Mouse (Mus musculus) urinary bladder, adult 18-20 months (tissue): ENCODE measurements at regions not wholly inside any gene's neighbourhood (a gene's known extent, or its start where the extent isn't known, plus 50 kb on each side); places are given as distances from the start of the nearest gene placed in this dataset.

Experiments
- DNase-seq, 2 experiments: peaks; one replicate each; pipeline ENCODE4 v3.0.0; 2022; ENCODE audit warnings: low spot score in 2 of 2, mixed read lengths in 2 of 2

- no peak for DNase-seq
These were observed 99.8 kb downstream of the Olfm4 start for GRCm38 (mm10) chr14:80083724-80084123.

DNA sequence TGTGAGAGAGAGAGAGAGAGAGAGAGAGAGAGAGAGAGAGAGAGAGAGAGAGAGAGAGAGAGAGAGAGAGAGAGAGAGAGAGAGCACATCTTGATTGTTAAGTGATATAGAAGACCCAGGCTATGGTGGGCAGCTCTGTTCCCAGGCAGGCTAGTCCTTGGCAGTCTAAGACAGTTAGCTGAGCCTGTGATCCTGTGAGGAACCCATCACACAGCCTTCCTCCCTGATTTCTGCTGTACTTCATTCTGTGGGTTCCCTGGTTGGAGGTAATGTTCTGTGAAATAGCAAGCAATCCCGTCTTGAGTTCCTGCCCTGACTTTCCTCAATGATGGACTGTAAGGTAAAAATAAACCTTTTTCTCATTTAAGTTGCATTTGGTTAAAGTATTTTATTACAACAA, 113.4 kb downstream of the Olfm4 start:
- no peak for DNase-seq

- DNase-seq = no peak
These were observed 129.3 kb downstream of the Olfm4 start for GRCm38 (mm10) chr14:80113115-80113687.

DNA sequence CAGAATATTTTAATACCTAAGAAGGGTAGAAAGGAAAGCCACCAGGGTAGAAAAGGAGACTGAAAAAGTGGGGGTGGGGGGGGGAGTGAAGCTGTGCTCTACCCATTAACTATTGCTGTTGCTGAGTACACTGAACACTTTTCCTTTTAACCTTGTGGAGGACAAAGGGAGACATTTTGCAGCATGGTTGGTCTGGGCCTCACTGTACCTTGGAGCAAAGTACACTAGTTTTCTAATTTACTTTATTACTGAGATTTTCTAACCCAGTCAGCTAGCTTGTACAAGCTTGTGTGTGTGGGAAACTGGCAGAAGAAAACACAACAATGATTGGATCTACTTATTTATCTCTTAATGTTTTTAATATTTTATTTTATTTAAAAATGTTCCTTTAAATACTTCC, 130.4 kb downstream of the Olfm4 start:
- DNase-seq = no peak

DNA sequence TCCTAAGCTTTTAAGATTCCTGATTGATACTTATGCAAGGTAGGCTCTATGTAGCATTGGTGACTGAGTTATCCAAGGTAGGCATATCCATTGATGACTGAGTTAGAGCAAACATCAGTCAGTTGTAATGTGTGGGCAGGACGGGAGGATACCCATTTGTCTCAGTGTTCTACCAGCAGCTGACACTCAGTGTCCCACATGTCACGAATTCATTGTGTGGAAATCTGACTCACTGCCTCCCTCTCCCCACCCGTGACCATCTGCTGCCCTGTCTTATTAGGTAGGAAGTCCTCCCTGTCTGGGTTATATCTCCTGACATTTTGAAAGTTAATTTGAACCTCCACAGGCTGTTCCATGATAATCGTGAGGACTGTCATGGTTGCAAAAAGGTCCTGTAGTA, 141.3 kb downstream of the Olfm4 start:
- no peak for DNase-seq

GRCm38 (mm10) chr14:80128181-80128580, 144.3 kb downstream of the Olfm4 start:
- DNase-seq = no peak

DNA sequence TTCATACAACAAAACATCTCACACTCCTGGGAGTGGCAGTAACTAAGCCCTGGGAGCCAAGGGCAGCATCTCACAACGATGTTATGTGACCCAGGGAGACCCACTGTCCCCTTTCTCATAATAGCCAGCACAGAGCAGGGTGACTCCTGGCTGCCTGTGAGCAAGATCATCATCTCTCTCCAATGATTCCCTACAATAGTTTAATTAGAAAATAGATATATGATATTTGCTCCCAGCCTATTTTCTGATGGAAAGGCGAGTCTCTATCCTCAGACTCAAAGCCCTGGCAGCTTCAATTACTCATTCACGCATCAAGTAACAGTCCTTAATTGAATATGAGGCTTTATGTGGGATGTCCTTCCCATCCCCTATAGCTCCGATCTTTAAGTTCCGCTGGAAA, 153.7 kb downstream of the Olfm4 start:
- DNase-seq = no peak

DNA sequence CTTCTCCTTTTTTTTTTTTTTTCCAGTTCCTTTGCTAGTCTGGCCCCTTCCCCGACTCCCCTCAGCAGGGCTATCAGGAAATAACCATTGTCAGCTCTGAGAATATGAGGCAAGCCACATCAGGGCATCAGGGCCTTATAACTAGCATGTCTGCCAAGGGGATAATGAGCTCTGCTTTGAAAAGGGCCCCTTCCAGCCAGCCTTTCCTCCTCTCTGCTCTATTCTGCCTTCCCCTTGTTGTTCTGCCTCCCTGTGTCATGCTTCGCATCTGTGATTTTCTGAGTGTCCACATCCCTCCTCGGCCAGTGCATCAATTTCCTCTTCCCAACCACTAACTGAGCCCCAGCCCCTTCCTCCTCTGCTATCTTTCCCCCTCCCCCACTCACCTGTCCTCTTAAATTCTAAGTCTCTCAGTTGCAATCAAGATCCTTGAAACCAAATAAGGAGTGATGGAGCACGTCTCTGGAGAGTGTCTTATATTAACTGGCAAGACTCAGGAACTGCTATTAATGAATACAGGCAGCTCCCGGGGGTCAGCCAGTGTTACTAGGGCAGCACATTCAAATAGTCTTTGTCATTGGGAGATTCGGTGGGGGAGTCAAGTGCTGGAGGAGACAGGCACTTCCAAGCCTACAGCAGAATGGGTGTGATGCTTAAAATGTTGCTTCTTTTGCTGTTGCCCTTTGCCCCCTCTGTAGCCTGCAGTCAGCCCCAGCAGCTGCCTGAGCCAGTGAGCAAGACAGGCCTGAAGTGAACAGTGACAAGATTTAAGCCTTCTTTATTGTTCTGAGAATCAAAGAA, 155.3 kb downstream of the Olfm4 start:
- no peak for DNase-seq

- no peak for DNase-seq
These were observed 173.1 kb downstream of the Olfm4 start for GRCm38 (mm10) chr14:80157002-80157401.

DNA sequence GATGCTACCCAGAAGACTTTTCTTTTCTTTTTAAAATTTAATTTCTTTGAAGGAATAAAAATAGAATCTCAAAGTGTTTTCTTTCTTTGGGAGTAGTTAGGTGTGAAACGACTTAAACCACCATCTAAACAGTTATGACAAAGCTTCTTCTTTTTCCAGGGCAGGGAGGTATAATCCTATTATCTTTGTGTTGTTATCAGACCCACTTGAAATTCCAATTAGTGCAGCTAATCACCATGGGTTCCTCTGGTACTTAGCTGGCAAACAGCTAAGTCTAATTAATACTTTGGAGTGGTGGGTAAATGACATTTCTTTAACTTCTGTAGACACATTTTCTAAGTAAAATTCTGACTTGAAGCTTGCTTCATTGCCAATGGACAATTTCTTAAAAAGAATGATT, 185.3 kb downstream of the Olfm4 start:
- no peak for DNase-seq

DNA sequence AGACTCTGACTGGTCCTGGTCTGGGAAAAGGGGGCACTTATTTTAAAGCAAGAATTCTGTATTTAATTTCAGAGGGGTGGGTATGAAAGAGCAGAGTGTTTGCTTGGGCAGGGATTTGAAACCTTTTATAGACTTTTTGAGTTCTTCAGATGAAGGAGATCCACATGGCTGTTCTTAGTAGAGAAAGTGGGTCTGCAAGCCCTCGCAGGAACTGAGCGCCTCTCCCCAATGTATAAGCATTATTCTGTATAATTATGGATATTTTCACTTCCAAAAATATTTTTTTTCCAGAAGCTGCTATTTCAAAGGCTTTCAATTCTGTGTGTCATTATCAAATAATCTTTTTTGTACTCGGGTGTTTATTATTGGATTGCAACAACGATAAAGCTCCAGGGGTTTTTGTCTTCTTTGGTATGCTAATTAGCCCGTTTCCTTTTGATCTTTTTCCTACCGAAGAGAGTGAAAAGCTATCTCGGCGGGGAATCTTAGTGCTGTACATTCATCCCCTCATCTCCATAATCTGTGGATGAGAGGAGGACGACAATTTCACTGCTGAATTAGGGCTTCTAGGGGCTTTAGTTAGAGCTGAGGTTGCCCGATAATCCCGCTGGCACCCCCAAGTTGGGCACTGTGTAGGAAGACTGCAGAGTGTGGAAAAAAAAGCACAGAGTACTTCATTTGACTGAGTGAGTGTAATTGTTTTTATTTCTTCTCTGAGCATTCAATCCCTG, 186.7 kb downstream of the Olfm4 start:
- DNase-seq = no peak

GRCm38 (mm10) chr14:80172799-80173484, 189.1 kb downstream of the Olfm4 start:
- DNase-seq = no peak

DNA sequence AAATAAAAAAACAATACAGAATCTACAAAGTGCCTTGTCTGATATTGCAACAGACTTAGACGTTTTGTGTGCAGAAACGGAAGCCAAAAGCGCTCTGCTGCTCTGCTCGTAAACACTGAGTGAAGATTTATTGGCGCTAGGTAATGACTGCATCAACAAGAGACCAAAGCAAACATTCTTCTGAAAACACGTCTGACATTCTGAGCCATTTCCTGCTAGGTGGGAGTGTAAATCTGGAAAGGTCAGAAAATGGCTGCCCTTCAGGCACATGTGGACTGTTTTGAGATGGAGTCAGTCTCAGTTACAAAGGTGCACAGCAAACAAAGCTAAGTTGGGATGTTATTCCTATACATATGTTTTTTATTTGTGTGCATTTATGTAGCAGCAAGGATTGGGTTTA, 192.6 kb downstream of the Olfm4 start:
- no peak for DNase-seq

- no peak for DNase-seq
These were observed 211.2 kb downstream of the Olfm4 start for GRCm38 (mm10) chr14:80195041-80195440.

DNA sequence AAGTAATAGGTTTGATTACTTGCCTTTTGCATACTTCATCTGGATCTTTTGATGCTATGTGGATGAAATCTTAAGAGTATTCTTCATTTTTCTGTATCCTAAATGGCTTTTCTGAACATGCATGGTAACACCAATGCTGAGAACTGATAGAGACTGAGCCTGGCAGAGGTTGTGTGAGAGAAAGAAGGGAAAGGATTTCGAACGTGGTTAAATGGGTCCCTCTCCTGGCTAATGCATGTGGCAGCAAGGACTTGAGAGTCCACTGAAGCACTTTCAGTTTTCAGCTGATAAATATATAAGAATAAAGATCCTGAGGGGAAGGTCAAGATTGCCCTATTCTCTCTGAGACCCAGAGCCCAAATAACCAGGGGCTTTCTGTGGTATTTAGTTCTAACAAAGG, 229.0 kb downstream of the Olfm4 start:
- no peak for DNase-seq

DNA sequence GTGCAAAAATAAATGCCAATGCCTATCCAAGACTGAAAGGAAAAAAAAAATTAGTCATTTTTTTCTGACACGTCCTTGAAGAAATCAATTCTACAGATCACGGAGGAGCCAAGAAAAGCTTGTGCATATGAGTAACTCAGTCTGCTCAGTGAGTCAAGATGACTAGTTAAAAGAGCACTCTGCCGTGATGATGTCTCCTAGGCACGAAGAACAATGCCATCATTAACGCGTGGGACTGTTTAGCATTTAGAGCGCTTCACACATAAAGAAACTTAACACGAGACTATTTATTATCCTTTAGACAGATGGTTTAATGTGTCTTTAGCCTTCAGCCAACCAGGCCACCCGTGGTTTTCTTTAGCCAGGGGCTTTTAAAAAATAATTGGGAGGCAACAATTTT, 229.8 kb downstream of the Olfm4 start:
- no peak for DNase-seq

DNA sequence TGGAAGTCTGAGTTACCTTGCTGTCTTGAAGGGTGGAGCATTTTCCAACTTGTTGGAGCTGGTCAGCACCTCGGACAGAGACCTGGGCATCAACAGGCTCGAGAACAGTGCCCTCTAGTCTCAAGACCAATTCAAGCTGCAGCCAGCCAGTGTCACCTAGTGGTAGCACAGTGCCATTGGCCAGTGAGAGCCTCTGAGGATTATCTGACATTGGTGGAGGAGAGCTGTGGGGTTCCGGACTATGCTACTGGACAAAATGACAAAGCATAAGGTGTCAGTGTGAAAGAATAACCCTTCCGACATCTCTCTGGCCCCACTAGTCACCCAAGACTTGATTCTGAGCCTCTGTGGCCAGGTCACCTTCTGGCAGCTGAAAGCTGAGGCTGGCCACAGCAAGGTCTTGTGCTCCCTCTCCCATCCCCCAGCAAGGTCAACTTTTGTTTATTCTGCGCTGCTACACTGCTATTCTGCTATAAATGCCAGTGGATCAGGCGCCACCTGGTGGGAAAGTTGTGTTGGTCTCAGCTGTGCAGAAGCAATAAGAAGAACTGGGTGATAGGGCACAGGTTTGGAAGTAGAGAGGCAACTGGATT, 232.2 kb downstream of the Olfm4 start:
- DNase-seq = peak; percentile 37 to 41

- no peak for DNase-seq
These were observed 248.2 kb downstream of the Olfm4 start for GRCm38 (mm10) chr14:80232066-80232465.

- DNase-seq = no peak
These were observed 249.1 kb downstream of the Olfm4 start for GRCm38 (mm10) chr14:80232976-80233375.

DNA sequence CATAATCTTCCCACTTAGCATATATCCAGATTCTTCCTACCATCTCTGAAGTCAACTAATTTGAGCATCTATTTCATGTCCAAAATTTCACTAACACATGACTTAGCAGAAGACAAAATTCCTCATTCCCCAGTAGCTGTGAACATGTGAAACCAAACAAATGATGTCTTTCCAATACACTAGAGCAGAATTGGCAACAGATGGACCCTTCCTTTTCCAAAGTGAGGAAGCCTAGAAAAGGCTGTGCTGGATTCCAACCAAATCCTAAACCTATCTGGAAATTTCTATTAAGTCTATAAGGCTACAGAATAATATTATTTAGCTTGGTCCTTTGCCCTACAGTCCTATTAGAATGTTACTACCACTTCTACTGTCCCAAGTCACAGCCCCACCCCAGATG, 253.3 kb downstream of the Olfm4 start:
- no peak for DNase-seq

- no peak for DNase-seq
These were observed 253.7 kb downstream of the Olfm4 start for GRCm38 (mm10) chr14:80237552-80237951.
